Mouse (Mus musculus): ENCODE measurements around the gene Gnai3.

- TF ChIP-seq CTCF (IDR thresholded peaks at IDR 0.05; ENCODE audit: control insufficient read depth, insufficient read depth, insufficient read length) (no peak), MAX (IDR thresholded peaks at IDR 0.05) (no peak), USF1 (IDR thresholded peaks at IDR 0.05; ENCODE audit: low read depth) (no peak), MYOG (IDR thresholded peaks at IDR 0.05; ENCODE audit: control insufficient read depth, extremely low read depth, insufficient read length) (no peak)
Measured at GRCm38 (mm10) chr3:108097656-108098055, 48.3 kb downstream of the Gnai3 start.
